Mouse (Mus musculus) forebrain, embryonic 15.5 days (tissue): ENCODE results near the gene Kif19a. TPM values are rescaled to one million over a fixed set of nuclear protein-coding genes. Genes with fewer than 3 reads are reported as not detected.

Experiments used
- ATAC-seq: fragments of 200-750 bp; cut with Nextera tagmentation; replicated peaks from 2 replicates; pipeline ENCODE4 v1.8.0; 2017; ENCODE audit warnings: mild to moderate bottlenecking, moderate TSS enrichment, moderate library complexity
- H3K27ac ChIP-seq: fragments of 300-500 bp; sonication (generic); replicated peaks from 2 replicates; pipeline ENCODE4 v1.5.1; 2015; ENCODE audit warnings: mild to moderate bottlenecking, inconsistent platforms
- H3K27me3 ChIP-seq: fragments of 300-500 bp; sonication (generic); 2 replicates; pipeline ENCODE4 v1.6.1; 2015; ENCODE audit warnings: inconsistent platforms
- H3K36me3 ChIP-seq: fragments of 300-500 bp; sonication (generic); 2 replicates; pipeline ENCODE4 v1.6.1; 2015; ENCODE audit warnings: mild to moderate bottlenecking, inconsistent platforms
- H3K4me1 ChIP-seq: fragments of 300-500 bp; sonication (generic); 2 replicates; pipeline ENCODE4 v1.6.1; 2015; ENCODE audit warnings: inconsistent platforms
- H3K4me2 ChIP-seq: fragments of 300-500 bp; sonication (generic); replicated peaks from 2 replicates; pipeline ENCODE4 v1.6.1; 2015; ENCODE audit warnings: mild to moderate bottlenecking, inconsistent platforms
- H3K4me3 ChIP-seq: fragments of 300-500 bp; sonication (generic); 2 replicates; pipeline ENCODE4 v1.5.1; 2015; ENCODE audit warnings: mild to moderate bottlenecking, inconsistent platforms
- H3K9ac ChIP-seq: fragments of 300-500 bp; sonication (generic); replicated peaks from 2 replicates; pipeline ENCODE4 v1.6.1; 2015; ENCODE audit warnings: mild to moderate bottlenecking, inconsistent platforms
- H3K9me3 ChIP-seq: fragments of 300-500 bp; sonication (generic); 2 replicates; pipeline ENCODE4 v1.6.1; 2016; ENCODE audit warnings: inconsistent platforms
- WGBS: fragments of 180-500 bp; shearing (Covaris S2); methylation state at CpG from one replicate; pipeline ENCODE4 v1.1.7; 2015; ENCODE audit warnings: mixed read lengths; 5-methylcytosine and 5-hydroxymethylcytosine counted together
- polyA plus RNA-seq: library from polyadenylated mRNA; unstranded; fragments of >200 nt; fragmentation: Nextera tagmentation; extraction: Ambion mirVana; gene quantifications from 2 replicates; pipeline ENCODE4 v1.2.1, GENCODE M21; 2015

Gene Kif19a
- polyA plus RNA-seq, 1 experiment from 2014 or later: 0.52 TPM

DNA sequence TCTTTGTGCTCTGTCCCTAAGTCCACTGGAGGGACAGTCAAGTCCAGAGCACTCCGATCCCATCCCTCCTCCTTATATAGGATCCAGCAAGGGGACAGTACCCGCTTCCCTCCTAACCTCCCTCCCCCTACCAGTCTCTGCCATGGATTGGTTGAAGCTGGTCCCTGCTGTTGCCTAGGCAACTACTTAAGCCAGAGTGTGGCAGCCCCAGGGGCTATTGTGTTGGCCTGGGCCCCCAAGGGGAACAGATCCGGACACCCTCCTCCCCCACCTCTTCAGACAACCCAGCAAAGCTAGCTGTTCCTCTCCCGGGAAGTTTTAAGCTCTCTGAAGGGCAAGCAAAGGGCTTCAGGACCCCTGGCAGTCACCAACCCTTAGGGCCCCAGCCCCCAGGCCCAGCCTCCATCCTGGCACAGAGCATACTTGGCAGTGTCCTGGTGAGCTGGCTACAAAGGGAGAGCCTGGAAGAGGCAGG, 30.7 kb downstream of the Kif19a start, which contains the start of gene Btbd17:
Btbd17 (minus strand) TSS at position 98 of the 475 bp plus-strand sequence.
- Histone ChIP-seq H3K9ac (peak within 1 kb of the TSS; percentile 20), H3K9me3 (no peaks in the 10 kb centered on the region), H3K4me2 (peak within 1 kb of the TSS; percentile 44), H3K36me3 (no peaks in the 10 kb centered on the region), H3K27me3 (peaks cover 1% of the 10 kb centered on the region; the same call in 1 of the 2 replicates), H3K27ac (peak within 1 kb of the TSS; percentile 97), H3K4me3 (peak within 1 kb of the TSS; percentile 35), H3K4me1 (peaks cover 60% of the 10 kb centered on the region)
- ATAC-seq: peak; percentile 85
- WGBS: under 1% methylated on average over 4 of the region's 4 CpGs

GRCm38 (mm10) chr11:114797176-114797575, 32.0 kb downstream of the Kif19a start:
- Histone ChIP-seq H3K4me1 (peaks cover 49% of the 10 kb centered on the region), H3K27ac (peak overlapping the region; percentile 97; the same call in 1 of the 2 replicates), H3K27me3 (no peaks in the 10 kb centered on the region), H3K4me2 (no peak overlapping the region), H3K4me3 (no peak overlapping the region), H3K9ac (no peak overlapping the region), H3K36me3 (no peaks in the 10 kb centered on the region), H3K9me3 (no peaks in the 10 kb centered on the region)
- WGBS: 95% methylated on average over 7 of the region's 7 CpGs
- ATAC-seq: no peak

DNA sequence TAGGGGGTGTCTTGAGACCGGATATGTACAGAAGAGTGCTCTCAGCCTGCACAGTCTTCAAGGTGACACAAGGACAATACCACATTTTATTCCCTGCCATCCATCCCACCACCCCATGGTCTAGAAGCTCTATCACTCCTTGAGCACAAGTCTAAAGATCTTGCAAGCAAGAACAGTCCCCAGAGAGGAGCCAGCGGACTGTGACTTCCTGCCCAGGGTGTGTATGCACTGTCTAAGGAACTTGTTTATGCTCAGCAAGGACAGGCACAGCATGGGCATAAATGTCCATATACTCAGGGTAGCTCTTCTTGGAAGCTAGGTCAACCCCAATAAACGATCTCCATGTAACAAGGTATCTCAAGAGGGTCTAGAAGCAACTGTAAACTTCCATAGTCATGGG, 32.8 kb downstream of the Kif19a start:
- 94% methylated on average over 3 of the region's 3 CpGs for WGBS
- Histone ChIP-seq H3K9me3 (no peaks in the 10 kb centered on the region), H3K27me3 (no peaks in the 10 kb centered on the region), H3K36me3 (no peaks in the 10 kb centered on the region), H3K4me3 (no peak overlapping the region), H3K4me2 (no peak overlapping the region), H3K4me1 (peaks cover 43% of the 10 kb centered on the region), H3K9ac (no peak overlapping the region), H3K27ac (no peak overlapping the region)
- no peak for ATAC-seq

DNA sequence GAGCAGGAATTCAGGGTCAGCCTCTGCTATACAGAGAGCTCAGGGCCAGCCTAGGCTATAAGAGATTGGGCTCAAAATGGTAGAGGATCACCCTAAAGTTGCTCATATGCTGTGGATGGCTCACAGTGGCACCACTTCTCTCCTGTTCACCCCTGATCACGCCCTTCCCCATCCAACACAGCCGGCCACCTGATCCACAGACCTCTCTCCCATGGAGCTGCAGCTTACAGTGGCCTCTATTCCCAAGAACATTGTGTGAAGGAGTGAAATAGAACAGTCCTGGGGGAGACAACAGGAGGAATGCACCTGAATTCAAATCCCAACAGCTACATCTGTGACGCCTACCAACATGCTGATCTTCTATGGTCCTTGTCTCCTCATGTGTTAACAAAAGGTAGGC, 33.4 kb downstream of the Kif19a start, which contains the start of gene Gpr142:
Gpr142 (plus strand) TSS at position 301 of the 400 bp plus-strand sequence.
- no peak within 1 kb of the TSS for H3K4me2 ChIP-seq
- H3K27me3 ChIP-seq: no peaks in the 10 kb centered on the region
- peaks cover 41% of the 10 kb centered on the region for H3K4me1 ChIP-seq
- no peaks in the 10 kb centered on the region for H3K9me3 ChIP-seq
- no peak within 1 kb of the TSS for H3K27ac ChIP-seq
- ATAC-seq: no peak
- no peak within 1 kb of the TSS for H3K9ac ChIP-seq
- WGBS: 99% methylated on average over 3 of the region's 3 CpGs
- no peaks in the 10 kb centered on the region for H3K36me3 ChIP-seq
- H3K4me3 ChIP-seq: no peak within 1 kb of the TSS

GRCm38 (mm10) chr11:114801906-114802305, 36.7 kb downstream of the Kif19a start:
- no peak overlapping the region for H3K9ac ChIP-seq
- no peak overlapping the region for H3K4me3 ChIP-seq
- no peaks in the 10 kb centered on the region for H3K27me3 ChIP-seq
- ATAC-seq: no peak
- no peak overlapping the region for H3K4me2 ChIP-seq
- H3K27ac ChIP-seq: no peak overlapping the region
- 91% methylated on average over 1 of the region's 1 CpGs for WGBS
- H3K9me3 ChIP-seq: no peaks in the 10 kb centered on the region
- H3K36me3 ChIP-seq: no peaks in the 10 kb centered on the region
- peaks cover 11% of the 10 kb centered on the region for H3K4me1 ChIP-seq

DNA sequence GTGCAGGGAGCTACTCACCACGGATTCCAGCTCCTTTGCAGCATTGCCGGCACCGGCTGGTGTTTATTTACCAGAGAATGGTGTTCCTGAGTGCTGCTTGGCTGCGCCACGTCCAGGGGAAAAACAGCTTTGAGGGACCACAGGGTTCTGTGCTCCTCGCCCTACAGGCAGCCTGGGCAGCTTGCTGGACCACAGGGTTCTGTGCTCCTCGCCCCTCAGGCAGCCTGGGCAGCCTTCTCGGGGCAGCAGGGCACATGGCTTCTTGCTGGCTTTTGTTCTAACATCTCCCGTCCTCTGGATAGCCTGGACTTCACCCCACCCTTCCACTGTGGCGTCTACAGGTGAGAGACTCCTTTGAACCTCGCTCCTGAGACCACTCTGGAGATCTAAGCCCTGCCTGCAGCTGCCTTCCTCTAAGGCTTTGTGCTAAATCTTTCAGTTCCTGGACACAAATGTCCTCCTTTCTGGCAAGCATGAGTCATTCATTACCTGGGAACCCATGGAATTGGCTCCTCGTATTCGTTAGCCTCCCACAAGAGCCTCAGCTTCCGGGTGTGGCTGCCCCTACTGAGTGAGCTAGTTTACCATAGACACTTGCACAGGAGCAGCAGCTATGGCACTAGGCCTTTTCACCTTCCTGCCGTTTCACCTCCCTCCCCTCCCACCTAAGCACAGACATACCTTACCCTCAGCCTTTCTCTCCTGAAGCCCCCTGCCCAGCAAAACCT, 37.5 kb downstream of the Kif19a start:
- no peak overlapping the region for H3K27ac ChIP-seq
- no peak overlapping the region for H3K4me2 ChIP-seq
- no peaks in the 10 kb centered on the region for H3K9me3 ChIP-seq
- WGBS: 60% methylated on average over 15 of the region's 15 CpGs
- no peaks in the 10 kb centered on the region for H3K27me3 ChIP-seq
- H3K4me3 ChIP-seq: no peak overlapping the region
- H3K36me3 ChIP-seq: no peaks in the 10 kb centered on the region
- no peak for ATAC-seq
- no peak overlapping the region for H3K9ac ChIP-seq
- peaks cover 13% of the 10 kb centered on the region for H3K4me1 ChIP-seq

DNA sequence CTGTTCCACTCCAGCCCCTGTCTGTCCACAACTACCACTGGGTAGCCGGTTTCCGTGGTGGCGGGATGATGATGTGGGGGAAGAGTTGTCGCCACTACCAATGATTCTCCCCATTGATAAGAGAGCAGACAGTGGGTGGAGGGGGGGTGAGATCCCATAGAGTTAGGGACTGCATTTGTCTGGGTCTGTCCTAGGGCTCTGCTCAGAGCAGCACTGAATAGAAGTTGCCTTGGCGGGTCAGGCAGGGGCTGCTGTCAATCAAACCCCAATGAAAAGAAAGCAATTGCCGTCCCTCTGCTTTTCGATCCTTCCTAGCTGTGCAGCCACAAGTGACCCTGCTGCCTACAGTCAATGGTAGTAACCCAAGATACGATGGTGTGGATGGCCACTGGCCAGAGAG, 38.8 kb downstream of the Kif19a start:
- H3K27ac ChIP-seq: no peak overlapping the region
- no peaks in the 10 kb centered on the region for H3K36me3 ChIP-seq
- H3K4me1 ChIP-seq: peaks cover 15% of the 10 kb centered on the region
- no peak for ATAC-seq
- H3K4me3 ChIP-seq: no peak overlapping the region
- no peaks in the 10 kb centered on the region for H3K9me3 ChIP-seq
- H3K27me3 ChIP-seq: no peaks in the 10 kb centered on the region
- H3K9ac ChIP-seq: no peak overlapping the region
- WGBS: 17% methylated on average over 8 of the region's 8 CpGs
- no peak overlapping the region for H3K4me2 ChIP-seq

- no peaks in the 10 kb centered on the region for H3K27me3 ChIP-seq
- no peaks in the 10 kb centered on the region for H3K9me3 ChIP-seq
- no peak overlapping the region for H3K9ac ChIP-seq
- WGBS: 34% methylated on average over 2 of the region's 2 CpGs
- H3K36me3 ChIP-seq: no peaks in the 10 kb centered on the region
- no peak for ATAC-seq
- peak overlapping the region; percentile 3 for H3K27ac ChIP-seq
- no peak overlapping the region for H3K4me2 ChIP-seq
- peaks cover 15% of the 10 kb centered on the region for H3K4me1 ChIP-seq
- no peak overlapping the region for H3K4me3 ChIP-seq
Measured at GRCm38 (mm10) chr11:114807025-114807424, 41.8 kb downstream of the Kif19a start.

- H3K27ac ChIP-seq: peak overlapping the region; percentile 3
- H3K4me3 ChIP-seq: no peak overlapping the region
- ATAC-seq: no peak
- 23% methylated on average over 14 of the region's 14 CpGs for WGBS
- no peaks in the 10 kb centered on the region for H3K36me3 ChIP-seq
- no peak overlapping the region for H3K9ac ChIP-seq
- H3K4me2 ChIP-seq: no peak overlapping the region
- peaks cover 14% of the 10 kb centered on the region for H3K4me1 ChIP-seq
- no peaks in the 10 kb centered on the region for H3K27me3 ChIP-seq
- H3K9me3 ChIP-seq: no peaks in the 10 kb centered on the region
Measured at GRCm38 (mm10) chr11:114807686-114808427, 42.7 kb downstream of the Kif19a start.

DNA sequence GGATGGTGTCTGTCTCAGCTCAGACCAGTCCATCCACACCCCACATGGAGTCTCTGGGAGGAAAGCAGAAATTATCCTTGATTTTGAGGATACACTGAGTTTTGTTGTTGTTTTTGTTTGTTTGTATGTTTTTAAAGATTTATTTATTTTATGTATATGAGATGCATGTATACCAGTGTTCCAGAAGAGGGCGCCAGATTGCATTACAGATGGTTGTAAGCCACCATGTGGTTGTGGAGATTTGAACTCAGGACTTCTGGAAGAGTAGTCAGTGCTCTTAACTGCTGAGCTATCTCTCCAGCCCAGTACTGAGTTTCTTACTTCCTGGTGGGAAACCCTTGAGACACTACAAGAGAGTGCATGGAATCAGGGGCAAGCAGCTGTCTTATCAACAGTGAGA, 44.2 kb downstream of the Kif19a start:
- Histone ChIP-seq H3K9ac (no peak overlapping the region), H3K36me3 (no peaks in the 10 kb centered on the region), H3K4me3 (no peak overlapping the region), H3K27me3 (no peaks in the 10 kb centered on the region), H3K9me3 (no peaks in the 10 kb centered on the region), H3K4me1 (peaks cover 9% of the 10 kb centered on the region), H3K27ac (no peak overlapping the region), H3K4me2 (no peak overlapping the region)
- no peak for ATAC-seq
- WGBS: 85% methylated on average over 1 of the region's 1 CpGs

DNA sequence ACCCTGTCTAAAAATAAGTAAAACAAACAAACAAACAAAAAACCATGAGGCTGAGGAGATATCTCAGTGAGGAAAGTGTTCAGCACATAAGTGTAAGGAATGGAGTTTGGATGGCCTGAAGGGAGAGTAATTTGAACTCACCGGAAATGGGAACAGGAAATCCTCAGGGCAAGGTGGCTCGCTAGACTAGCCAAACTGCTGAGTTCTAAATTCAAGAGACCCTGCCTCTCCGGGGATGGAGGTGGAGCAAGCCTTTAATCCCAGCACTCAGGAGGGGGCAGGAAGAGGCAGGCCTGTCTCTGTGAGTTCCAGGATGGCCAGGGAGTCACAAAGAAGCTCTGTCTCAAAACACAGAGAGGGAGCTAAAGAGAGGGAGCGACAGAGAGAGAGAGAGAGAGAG, 45.2 kb downstream of the Kif19a start:
- Histone ChIP-seq H3K4me2 (no peak overlapping the region), H3K9me3 (no peaks in the 10 kb centered on the region), H3K27ac (no peak overlapping the region), H3K36me3 (no peaks in the 10 kb centered on the region), H3K27me3 (no peaks in the 10 kb centered on the region), H3K9ac (no peak overlapping the region), H3K4me1 (peaks cover 9% of the 10 kb centered on the region), H3K4me3 (no peak overlapping the region)
- ATAC-seq: no peak
- 30% methylated on average over 4 of the region's 4 CpGs for WGBS

DNA sequence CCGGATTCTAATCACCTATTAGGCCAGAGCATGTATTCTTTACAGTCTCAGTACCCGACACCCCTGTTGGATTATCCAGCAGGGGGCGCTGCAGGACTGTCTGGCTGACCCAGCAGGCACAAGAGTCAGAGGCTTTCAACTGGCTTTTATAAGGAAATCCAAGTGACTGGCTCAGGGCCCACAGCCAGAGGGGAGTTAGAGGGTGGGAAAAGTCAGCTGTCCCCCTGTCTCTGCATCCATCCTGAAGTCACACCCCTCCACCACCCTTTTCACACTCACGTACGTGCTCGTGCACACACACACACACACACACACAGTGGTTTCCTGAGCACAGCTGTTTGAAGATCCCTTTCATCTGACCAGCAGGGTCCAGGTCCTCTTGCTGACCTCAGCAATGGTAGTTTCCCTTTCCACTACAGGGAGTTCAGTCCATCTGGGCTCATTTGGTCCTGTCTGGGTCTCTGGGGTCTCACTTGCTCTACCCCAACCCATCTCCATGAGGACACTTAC, 47.6 kb downstream of the Kif19a start:
- H3K4me2 ChIP-seq: no peak overlapping the region
- no peaks in the 10 kb centered on the region for H3K27me3 ChIP-seq
- no peak overlapping the region for H3K4me3 ChIP-seq
- H3K27ac ChIP-seq: no peak overlapping the region
- H3K9ac ChIP-seq: no peak overlapping the region
- 16% methylated on average over 6 of the region's 6 CpGs for WGBS
- H3K9me3 ChIP-seq: no peaks in the 10 kb centered on the region
- peak; percentile 61 for ATAC-seq
- no peaks in the 10 kb centered on the region for H3K36me3 ChIP-seq
- H3K4me1 ChIP-seq: peaks cover under 1% of the 10 kb centered on the region; the same call in 1 of the 2 replicates
